Mouse (Mus musculus) cerebellum, postnatal 14 days (tissue): ENCODE data around the gene Ptpn11.

Experiments used
- DNase-seq, 2 experiments: peaks; one replicate each; pipeline ENCODE4 v3.0.0; 2021; ENCODE audit warnings: mixed read lengths in 2 of 2

Gene Ptpn11

DNA sequence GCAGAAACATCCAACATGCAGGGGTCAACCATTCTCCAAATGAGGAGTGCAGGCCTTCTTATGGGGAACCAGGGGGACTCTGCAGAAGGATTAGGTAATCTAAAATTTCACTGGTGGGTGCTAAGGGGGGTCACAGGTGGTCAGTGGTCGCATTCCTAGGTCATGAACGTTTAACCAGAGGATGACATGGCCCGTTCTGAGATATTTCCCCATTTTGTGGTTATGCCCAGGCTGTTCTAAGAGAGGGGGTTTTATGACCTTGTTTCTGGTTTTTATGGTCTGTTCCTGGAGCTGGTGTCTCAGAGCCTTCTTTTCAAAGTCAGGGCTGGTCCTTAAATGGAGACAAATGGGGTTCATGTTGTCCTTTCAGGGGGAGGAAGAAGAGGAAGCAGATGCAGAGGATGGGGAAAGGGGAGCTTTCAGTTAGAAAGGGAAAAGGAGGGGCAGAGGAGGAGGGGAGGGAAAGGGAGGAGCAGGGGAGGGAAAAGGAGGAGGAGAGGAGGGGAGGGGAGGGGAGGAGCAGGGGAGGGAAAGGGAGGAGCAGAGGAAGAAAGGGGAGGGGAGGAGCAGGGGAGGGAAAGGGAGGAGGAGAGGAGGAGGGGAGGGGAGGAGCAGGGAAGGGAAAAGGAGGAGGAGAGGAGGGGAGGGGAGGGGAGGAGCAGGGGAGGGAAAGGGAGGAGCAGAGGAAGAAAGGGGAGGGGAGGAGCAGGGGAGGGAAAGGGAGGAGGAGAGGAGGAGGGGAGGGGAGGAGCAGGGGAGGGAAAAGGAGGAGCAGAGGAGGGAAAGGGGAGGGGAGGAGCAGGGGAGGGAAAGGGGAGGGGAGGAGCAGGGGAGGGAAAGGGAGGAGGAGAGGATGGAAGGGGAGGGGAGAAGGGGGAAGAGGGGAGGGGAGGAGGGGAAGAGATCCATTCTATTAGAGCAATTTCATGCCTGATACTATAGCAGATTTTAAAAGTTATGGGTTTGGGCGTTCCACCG lies 66.7 kb downstream of the Ptpn11 start:
- DNase-seq = no peak

DNA sequence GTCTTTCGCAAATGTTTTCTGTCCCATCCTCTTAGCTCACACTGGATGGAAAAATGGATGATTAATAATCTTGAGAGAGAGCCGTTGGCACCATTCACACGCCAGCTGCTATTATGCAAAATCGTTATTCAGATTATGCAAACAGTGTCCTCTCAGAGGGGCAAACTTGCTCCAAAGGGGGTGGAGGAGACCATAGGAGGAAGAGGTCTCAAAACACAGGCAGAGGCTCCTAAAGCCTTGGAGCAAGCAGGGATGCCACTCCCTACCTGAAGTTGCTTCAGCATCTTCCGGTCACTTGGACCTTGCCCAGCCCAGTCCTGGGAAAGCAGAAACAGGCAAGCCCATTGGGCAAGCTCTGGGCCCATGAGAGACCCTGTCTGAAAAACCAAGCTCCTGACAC lies 67.8 kb downstream of the Ptpn11 start:
- DNase-seq = peak; percentile 53 to 57

DNA sequence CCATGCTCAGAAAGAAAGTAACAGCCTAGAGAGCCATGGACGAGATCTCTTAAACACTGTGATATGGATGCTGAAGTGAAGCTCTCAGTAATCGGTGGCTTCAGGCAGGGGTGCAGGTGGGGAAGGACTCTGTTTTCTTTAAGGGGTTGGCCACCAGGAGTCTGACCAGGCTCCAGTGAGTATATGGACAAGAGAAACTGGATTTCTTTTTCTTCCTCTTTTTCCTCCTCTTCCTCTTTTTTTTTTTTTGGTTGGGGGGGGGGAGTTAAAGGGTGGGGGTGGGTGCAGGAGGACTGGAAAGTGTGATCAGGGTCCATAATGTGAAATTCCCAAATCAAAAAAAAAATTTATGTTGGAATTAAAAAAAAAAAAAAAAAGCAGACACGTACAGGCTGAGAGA lies 68.6 kb downstream of the Ptpn11 start:
- no peak for DNase-seq

DNA sequence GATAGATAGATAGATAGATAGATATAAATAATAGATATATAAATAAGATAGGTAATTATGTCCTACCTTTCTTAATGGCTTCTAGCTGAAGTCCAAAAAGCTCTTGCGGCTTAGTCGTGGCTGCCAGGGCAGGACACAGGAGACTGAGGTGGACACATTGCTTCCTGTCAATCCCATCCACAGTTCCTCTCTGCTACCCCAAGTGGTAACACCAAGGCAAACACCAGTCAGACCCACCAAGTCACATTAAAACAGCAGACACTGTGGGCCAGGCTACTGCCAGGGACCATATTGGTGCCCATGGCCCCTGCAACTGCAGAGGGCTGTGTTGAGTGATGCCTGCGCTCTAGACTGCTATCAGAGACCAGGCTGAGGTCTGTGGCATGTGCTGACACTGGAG lies 69.2 kb downstream of the Ptpn11 start:
- DNase-seq = no peak

DNA sequence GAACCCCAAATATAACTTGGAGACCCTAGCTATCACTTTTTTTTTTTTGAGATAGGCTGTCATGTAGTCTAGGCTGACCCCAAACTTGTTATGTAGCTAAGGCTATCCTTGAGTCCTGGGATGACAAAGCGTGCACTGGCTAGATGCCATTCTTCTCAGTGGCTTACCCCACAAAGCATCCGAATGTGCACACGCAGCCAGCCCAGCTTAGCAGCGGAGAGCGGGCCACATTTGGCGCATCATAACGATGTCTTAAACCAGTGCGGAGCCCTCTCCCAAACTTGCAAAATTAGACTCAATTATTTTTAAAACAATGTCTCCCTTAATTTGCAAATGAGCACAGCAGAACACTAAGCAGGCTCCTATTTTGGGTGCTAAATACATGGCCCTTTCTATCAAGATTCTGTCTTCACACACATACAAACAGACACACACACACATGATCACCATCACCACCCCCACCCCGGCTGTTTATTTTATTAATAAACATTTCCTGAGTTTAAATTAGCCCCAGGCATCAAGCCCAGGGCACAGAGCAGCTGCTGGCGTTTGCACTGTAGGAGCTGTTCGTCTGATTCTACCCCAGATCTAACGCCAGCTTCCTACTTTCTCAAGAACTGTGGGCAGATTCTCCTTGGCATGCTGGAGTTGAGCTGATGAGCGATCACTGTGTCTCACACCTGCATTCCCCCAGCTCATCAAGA lies 71.7 kb downstream of the Ptpn11 start:
- peak; percentile 43 to 54 for DNase-seq

- peak; percentile 62 to 74 for DNase-seq
Measured at GRCm38 (mm10) chr5:121118345-121118744, 72.9 kb downstream of the Ptpn11 start.

GRCm38 (mm10) chr5:121116941-121117340 lies 74.3 kb downstream of the Ptpn11 start:
- peak in 1 of 2 experiments; percentile 46 for DNase-seq

DNA sequence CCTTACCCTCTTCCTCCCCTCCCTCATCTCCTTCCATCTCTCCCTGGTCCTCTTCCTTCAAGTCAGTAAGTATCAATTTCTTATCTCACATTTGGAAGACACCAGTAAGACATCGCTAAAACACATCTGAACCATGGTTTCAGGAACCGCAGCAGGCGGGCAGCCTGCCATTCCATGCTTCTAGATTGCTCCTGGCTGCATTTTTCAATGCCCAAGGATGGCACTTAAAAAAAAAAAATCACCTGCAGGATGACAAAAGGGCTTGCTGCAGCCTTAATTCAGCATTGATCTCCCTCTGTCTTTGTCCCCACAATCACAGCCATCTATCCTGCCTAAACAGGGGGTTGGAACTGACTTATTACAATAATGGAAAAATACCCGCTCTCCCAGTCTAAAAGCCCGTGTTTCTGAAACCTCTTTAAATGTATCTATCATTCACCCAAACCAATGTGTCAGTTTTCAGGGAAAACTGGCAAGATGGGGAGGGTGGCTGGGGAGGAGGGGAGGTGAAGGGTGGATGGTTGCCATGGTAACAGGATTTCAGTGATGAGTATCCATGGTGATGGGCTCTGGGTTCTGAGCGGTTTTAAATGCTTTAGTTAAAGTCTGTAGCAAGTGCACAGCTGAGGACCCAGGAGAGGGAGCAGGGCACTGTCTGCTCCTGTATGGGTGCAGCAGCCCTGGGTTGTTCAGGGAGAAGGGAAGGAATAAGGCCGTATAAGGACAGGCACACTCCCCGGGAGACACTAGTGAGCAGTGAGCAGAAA lies 75.6 kb downstream of the Ptpn11 start:
- DNase-seq = peak; percentile 64 to 71

GRCm38 (mm10) chr5:121114151-121114550 lies 77.0 kb downstream of the Ptpn11 start:
- DNase-seq = peak in 1 of 2 experiments; percentile 53

DNA sequence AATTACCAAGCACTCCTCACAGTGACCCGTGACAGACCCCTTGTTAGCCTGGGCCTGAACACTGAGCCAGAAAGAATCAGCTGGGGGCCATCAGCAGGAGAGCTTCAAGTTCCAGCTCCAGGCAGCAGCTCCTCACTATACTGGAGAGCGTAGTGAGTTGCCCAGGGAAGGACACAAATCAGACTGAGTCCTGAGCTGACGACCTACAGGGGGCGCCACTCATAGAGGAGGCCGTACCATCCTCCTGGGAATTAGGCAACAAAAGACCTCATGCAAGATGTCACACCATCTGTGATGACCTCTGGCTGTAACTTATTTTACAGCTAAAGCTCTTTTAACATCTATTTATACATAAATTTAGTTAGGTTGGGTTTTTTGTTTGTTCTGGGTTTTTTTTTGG lies 78.8 kb downstream of the Ptpn11 start:
- peak in 1 of 2 experiments; percentile 77 for DNase-seq

DNA sequence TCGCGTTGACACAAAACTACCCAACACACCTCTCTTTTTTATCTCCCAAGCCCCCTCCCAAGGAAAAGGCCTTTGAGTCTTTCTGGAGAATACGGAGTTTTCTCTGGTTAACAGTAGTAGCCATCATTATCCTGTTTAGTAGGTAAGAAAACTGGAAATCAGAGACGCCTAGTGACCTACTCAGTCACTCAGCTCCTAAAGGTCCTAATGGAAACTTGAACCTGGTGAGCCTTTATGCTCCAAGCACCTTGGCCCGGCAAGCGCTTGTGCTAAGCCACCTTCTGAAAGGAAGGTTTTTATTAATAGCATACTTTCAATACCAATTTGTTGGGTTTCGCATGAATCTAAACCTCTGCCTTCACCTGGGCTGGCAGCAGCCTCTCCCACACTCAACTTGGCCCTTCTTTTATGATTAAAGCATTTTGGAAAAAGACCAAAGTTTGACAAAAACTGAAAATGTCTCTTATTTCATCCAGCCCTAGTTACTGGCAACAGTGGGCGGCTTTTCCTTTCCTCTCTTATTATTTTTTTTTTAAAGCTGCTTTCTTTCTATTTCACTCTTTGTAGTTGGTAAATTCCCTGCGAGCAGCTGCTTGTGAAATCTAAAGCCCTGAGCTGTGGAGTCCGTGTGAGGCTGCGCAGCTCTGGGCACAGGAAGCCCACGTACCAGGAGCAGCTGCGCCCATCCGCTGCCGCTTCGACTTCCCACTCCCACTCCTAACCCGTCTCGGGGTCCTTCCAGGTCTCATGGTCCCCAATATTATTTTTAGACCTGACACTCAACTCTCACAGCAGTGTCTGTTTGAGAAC lies 79.9 kb downstream of the Ptpn11 start:
- DNase-seq = no peak

GRCm38 (mm10) chr5:121109185-121109584 lies 82.0 kb downstream of the Ptpn11 start:
- no peak for DNase-seq

GRCm38 (mm10) chr5:121106913-121107312 lies 84.3 kb downstream of the Ptpn11 start:
- no peak for DNase-seq

DNA sequence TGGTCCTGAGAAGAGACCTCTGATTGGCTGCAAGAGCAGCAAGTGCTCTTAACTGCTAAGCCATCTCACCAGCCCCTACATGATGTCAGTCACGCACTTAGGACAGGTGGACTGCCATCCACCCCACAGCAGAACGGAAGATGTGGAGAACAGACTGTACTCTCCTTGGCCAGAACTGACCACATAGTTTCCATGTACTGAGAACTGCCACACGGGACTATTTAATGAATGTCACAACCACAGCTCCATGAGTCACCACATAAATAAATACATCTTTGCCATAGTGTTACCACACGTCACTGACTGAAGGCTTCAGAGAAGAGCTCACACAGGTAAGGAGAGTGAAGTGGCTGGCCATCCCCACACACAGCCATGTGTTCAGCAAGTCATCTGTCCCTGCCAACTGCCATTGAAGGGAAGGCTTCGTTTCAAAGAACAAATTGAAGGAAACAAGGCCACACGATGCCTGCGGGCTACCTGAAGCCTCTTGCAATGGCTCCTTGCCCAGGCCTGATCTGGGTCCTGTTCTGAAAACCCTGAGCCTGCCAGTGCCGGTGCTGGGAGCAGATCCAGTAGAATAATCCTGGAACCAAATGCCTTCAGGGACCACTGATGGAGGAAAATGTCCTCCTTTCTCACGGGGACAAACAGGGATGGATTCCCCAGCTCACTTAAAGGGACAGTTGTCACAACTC lies 90.2 kb downstream of the Ptpn11 start:
- peak; percentile 90 to 92 for DNase-seq

DNA sequence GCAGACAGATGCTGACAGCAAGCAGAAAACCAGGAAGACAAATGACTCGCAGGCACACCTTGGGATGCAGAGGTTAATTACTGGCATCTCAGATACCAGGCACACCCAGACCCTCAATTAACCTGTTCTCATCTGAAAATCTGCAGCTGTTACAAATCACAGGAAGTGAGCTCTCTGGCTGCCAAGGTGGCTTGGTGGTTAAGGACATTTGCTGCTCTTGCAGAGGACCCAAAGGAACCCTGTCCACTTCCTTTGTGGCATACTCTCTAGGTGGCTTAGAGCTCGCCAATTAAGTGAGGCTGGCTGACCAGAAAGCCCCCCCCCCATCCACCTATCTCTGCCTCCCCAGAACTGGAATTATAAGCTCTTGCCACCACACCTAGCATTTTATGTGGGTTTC lies 91.1 kb downstream of the Ptpn11 start:
- no peak for DNase-seq

GRCm38 (mm10) chr5:121097970-121098369 lies 93.2 kb downstream of the Ptpn11 start:
- DNase-seq = no peak

DNA sequence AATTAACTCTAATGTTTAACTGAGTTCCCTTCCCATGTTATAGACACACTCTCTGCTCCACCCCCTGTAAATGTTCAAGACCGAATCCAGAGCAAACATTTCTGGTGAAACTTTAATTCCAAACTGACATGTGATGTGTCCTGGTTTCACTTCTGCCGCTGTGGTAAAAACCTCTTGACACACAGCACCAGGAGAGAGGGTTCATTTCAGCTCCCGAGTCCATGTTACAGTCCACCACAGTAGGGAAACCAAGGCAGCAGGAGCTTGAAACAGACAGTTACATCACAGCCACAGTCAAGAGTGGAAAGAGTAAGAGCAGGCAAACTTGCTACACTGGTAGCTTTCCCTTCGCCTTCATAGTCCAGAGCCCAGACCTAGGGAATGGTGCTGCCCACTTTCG lies 94.5 kb downstream of the Ptpn11 start:
- DNase-seq = no peak

GRCm38 (mm10) chr5:121093281-121093680 lies 97.9 kb downstream of the Ptpn11 start:
- DNase-seq = no peak

GRCm38 (mm10) chr5:121089660-121090059 lies 101.5 kb downstream of the Ptpn11 start:
- DNase-seq = peak; percentile 94 to 97

- peak in 1 of 2 experiments; percentile 57 for DNase-seq
Measured at GRCm38 (mm10) chr5:121087733-121088132, 103.5 kb downstream of the Ptpn11 start.

- no peak for DNase-seq
Measured at GRCm38 (mm10) chr5:121082605-121083004, 108.6 kb downstream of the Ptpn11 start.
